Mouse (Mus musculus) ES-Bruce4 (cell line): Measurements from ENCODE around the gene Ltb.

Experiments
- CTCF ChIP-seq: IDR thresholded peaks from one replicate; pipeline ENCODE4 v1.8.1; 2011; ENCODE audit warnings: low read depth, low read length
- EP300 ChIP-seq: IDR thresholded peaks from 2 replicates; pipeline ENCODE4 v1.6.1; 2011; ENCODE audit warnings: low read depth, low read length; ENCODE audit not compliant: insufficient read depth
- POLR2A ChIP-seq: IDR thresholded peaks from one replicate; pipeline ENCODE4 v1.8.1; 2011; ENCODE audit warnings: low read length; ENCODE audit not compliant: insufficient read depth

DNA sequence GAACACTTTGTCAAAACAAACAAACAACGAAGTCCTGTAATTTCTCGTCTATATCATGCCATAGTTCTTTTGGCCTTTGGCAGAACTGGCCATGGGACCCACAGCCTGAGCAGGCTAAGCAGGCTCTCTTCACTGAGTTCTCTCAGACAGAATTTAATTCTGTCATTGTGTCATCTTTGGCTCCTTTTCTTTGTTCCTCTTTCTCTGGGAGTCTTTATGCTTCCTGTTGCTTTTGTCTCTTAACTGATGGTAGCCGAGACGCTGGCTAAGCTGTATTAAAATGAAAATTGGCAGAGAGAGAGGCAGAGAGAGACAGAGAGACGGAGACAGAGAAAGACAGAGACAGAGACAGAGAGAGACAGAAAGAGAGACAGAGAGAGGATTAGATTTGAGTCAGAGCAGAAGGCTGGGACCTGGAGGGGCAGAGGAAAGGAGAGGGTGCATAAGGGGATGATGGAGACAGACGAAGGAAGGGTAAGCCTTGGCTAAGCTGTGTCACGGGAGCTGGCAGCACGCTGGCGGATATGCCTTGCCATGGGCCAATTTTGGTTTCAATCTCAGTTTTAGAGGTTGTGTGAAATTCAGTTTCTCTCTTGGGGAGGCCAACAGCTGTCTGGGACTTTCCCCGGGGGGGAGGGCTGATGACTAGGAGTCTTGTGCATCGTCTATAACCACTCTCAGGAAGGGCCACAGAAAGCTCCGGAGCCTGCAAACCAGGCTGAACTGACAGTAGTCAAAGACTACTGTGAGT, 15.7 kb downstream of the Ltb start:
- TF ChIP-seq EP300, result no peak
- TF ChIP-seq POLR2A, result no peak
- no peak for TF ChIP-seq CTCF
